Mouse (Mus musculus): ENCODE measurements around the gene Ucp2. TPM values are rescaled to one million over a fixed set of nuclear protein-coding genes. Genes with fewer than 3 reads are reported as not detected.

The Ucp2 gene
- polyA plus RNA-seq, 1 experiment from 2014 or later, result 123 TPM

GRCm38 (mm10) chr7:100484493-100484892 lies 8.6 kb upstream of the Ucp2 start:
- no peak overlapping the region for H3K27ac ChIP-seq
- WGBS, result 88% methylated on average over 5 of the region's 5 CpGs

GRCm38 (mm10) chr7:100487301-100487700 lies 5.8 kb upstream of the Ucp2 start:
- DNase-seq (ENCODE audit: low spot score), result no peak
- WGBS, result 74% methylated on average over 2 of the region's 2 CpGs
- no peaks in the 10 kb centered on the region for H3K36me3 ChIP-seq
- H3K4me1 ChIP-seq (replicated peaks), result peaks cover 4% of the 10 kb centered on the region
- no peaks in the 10 kb centered on the region for H3K9me3 ChIP-seq
- peaks cover 5% of the 10 kb centered on the region; the same call in 1 of the 2 replicates for H3K27me3 ChIP-seq (ENCODE audit: insufficient read depth, poor library complexity, severe bottlenecking)
- H3K4me3 ChIP-seq, result no peak overlapping the region
- H3K27ac ChIP-seq, result no peak overlapping the region

More at GRCm38 (mm10) chr7:100484493-100484892, 8.6 kb upstream of the Ucp2 start:
- H3K4me3 ChIP-seq, result no peak overlapping the region
- no peaks in the 10 kb centered on the region for H3K9me3 ChIP-seq
- no peaks in the 10 kb centered on the region for H3K27me3 ChIP-seq (ENCODE audit: insufficient read depth, poor library complexity, severe bottlenecking)
- H3K36me3 ChIP-seq, result no peaks in the 10 kb centered on the region
- H3K4me1 ChIP-seq (replicated peaks), result peaks cover 11% of the 10 kb centered on the region; the same call in 1 of the 2 replicates
- DNase-seq (ENCODE audit: low spot score), result no peak

GRCm38 (mm10) chr7:100488474-100489048 lies 4.6 kb upstream of the Ucp2 start:
- WGBS, result 52% methylated on average over 10 of the region's 10 CpGs
- no peaks in the 10 kb centered on the region for H3K9me3 ChIP-seq
- peaks cover 17% of the 10 kb centered on the region for H3K4me1 ChIP-seq (replicated peaks)
- no peaks in the 10 kb centered on the region for H3K36me3 ChIP-seq
- H3K27ac ChIP-seq, result no peak overlapping the region
- DNase-seq (ENCODE audit: low spot score), result no peak
- peaks cover 14% of the 10 kb centered on the region for H3K27me3 ChIP-seq (ENCODE audit: insufficient read depth, poor library complexity, severe bottlenecking)
- no peak overlapping the region for H3K4me3 ChIP-seq

- H3K4me1 ChIP-seq (replicated peaks), result peaks cover 50% of the 10 kb centered on the region
- H3K27ac ChIP-seq, result peak overlapping the region; percentile 89
These were observed 583 bp upstream of the Ucp2 start for GRCm38 (mm10) chr7:100492391-100493116.

GRCm38 (mm10) chr7:100493484-100494414 lies 612 bp downstream of the Ucp2 start:
- H3K4me1 ChIP-seq (replicated peaks), result peaks cover 54% of the 10 kb centered on the region
- H3K4me3 ChIP-seq, result peak overlapping the region; percentile 59
- 41% methylated on average over 19 of the region's 19 CpGs for WGBS
- H3K36me3 ChIP-seq, result peaks cover 28% of the 10 kb centered on the region
- DNase-seq (ENCODE audit: low spot score), result peak; percentile 27
- peaks cover 24% of the 10 kb centered on the region for H3K27me3 ChIP-seq (ENCODE audit: insufficient read depth, poor library complexity, severe bottlenecking)
- H3K9me3 ChIP-seq, result no peaks in the 10 kb centered on the region
- H3K27ac ChIP-seq, result peak overlapping the region; percentile 89

More at GRCm38 (mm10) chr7:100492391-100493116, 583 bp upstream of the Ucp2 start:
- Histone ChIP-seq H3K4me3 (peak overlapping the region; percentile 59), H3K27me3 (ENCODE audit: insufficient read depth, poor library complexity, severe bottlenecking) (peaks cover 24% of the 10 kb centered on the region), H3K36me3 (peaks cover 16% of the 10 kb centered on the region), H3K9me3 (no peaks in the 10 kb centered on the region)
- 2% methylated on average over 36 of the region's 36 CpGs for whole genome bisulfite sequencing
- DNase-seq (ENCODE audit: low spot score), result no peak

GRCm38 (mm10) chr7:100494415-100494831 lies 1.3 kb downstream of the Ucp2 start:
- WGBS, result 93% methylated on average over 7 of the region's 7 CpGs
- Histone ChIP-seq H3K27me3 (ENCODE audit: insufficient read depth, poor library complexity, severe bottlenecking) (peaks cover 24% of the 10 kb centered on the region), H3K36me3 (peaks cover 35% of the 10 kb centered on the region), H3K27ac (peak overlapping the region; percentile 89), H3K4me3 (peak overlapping the region; percentile 59), H3K9me3 (no peaks in the 10 kb centered on the region), H3K4me1 (replicated peaks) (peaks cover 54% of the 10 kb centered on the region)
- no peak for DNase-seq (ENCODE audit: low spot score)

GRCm38 (mm10) chr7:100495042-100495441 lies 1.9 kb downstream of the Ucp2 start:
- Histone ChIP-seq H3K27ac (peak overlapping the region; percentile 76), H3K36me3 (peaks cover 41% of the 10 kb centered on the region), H3K9me3 (no peaks in the 10 kb centered on the region), H3K4me3 (peak overlapping the region; percentile 35), H3K4me1 (replicated peaks) (peaks cover 56% of the 10 kb centered on the region), H3K27me3 (ENCODE audit: insufficient read depth, poor library complexity, severe bottlenecking) (peaks cover 24% of the 10 kb centered on the region)
- 51% methylated on average over 8 of the region's 8 CpGs for WGBS
- peak; percentile 33 for DNase-seq (ENCODE audit: low spot score)

- 25% methylated on average over 11 of the region's 11 CpGs for WGBS
- H3K36me3 ChIP-seq, result peaks cover 46% of the 10 kb centered on the region
- DNase-seq (ENCODE audit: low spot score), result peak; percentile 64
- H3K9me3 ChIP-seq, result no peaks in the 10 kb centered on the region
- peaks cover 62% of the 10 kb centered on the region for H3K4me1 ChIP-seq (replicated peaks)
- peak overlapping the region; percentile 35 for H3K4me3 ChIP-seq
- peak overlapping the region; percentile 76 for H3K27ac ChIP-seq
- H3K27me3 ChIP-seq (ENCODE audit: insufficient read depth, poor library complexity, severe bottlenecking), result peaks cover 24% of the 10 kb centered on the region
These were observed 2.6 kb downstream of the Ucp2 start for GRCm38 (mm10) chr7:100495581-100496251.

- WGBS, result 86% methylated on average over 6 of the region's 6 CpGs
- H3K4me1 ChIP-seq (replicated peaks), result peaks cover 69% of the 10 kb centered on the region
These were observed 3.2 kb downstream of the Ucp2 start for GRCm38 (mm10) chr7:100496371-100496770.

GRCm38 (mm10) chr7:100496791-100497190 lies 3.7 kb downstream of the Ucp2 start:
- Histone ChIP-seq H3K36me3 (peaks cover 46% of the 10 kb centered on the region), H3K27me3 (ENCODE audit: insufficient read depth, poor library complexity, severe bottlenecking) (peaks cover 24% of the 10 kb centered on the region), H3K9me3 (no peaks in the 10 kb centered on the region), H3K27ac (0 out of 2 replicates have a peak overlapping the region, but pooled peaks have one; percentile 12), H3K4me3 (no peak overlapping the region), H3K4me1 (replicated peaks) (peaks cover 69% of the 10 kb centered on the region)
- no peak for DNase-seq (ENCODE audit: low spot score)
- 95% methylated on average over 9 of the region's 9 CpGs for WGBS

More at GRCm38 (mm10) chr7:100496371-100496770, 3.2 kb downstream of the Ucp2 start:
- peaks cover 46% of the 10 kb centered on the region for H3K36me3 ChIP-seq
- H3K9me3 ChIP-seq, result no peaks in the 10 kb centered on the region
- peak overlapping the region; percentile 35; the same call in 1 of the 2 replicates for H3K4me3 ChIP-seq
- peak overlapping the region; percentile 76 for H3K27ac ChIP-seq
- peaks cover 24% of the 10 kb centered on the region for H3K27me3 ChIP-seq (ENCODE audit: insufficient read depth, poor library complexity, severe bottlenecking)
- DNase-seq (ENCODE audit: low spot score), result no peak

- peaks cover 67% of the 10 kb centered on the region for H3K4me1 ChIP-seq (replicated peaks)
- WGBS, result 81% methylated on average over 4 of the region's 4 CpGs
- H3K36me3 ChIP-seq, result peaks cover 46% of the 10 kb centered on the region
- no peak overlapping the region for H3K27ac ChIP-seq
- H3K4me3 ChIP-seq, result no peak overlapping the region
- no peak for DNase-seq (ENCODE audit: low spot score)
- H3K9me3 ChIP-seq, result no peaks in the 10 kb centered on the region
- H3K27me3 ChIP-seq (ENCODE audit: insufficient read depth, poor library complexity, severe bottlenecking), result peaks cover 18% of the 10 kb centered on the region
These were observed 4.3 kb downstream of the Ucp2 start for GRCm38 (mm10) chr7:100497402-100497801.

- Histone ChIP-seq H3K9me3 (no peaks in the 10 kb centered on the region), H3K27ac (no peak overlapping the region), H3K36me3 (peaks cover 46% of the 10 kb centered on the region), H3K4me3 (no peak overlapping the region), H3K27me3 (ENCODE audit: insufficient read depth, poor library complexity, severe bottlenecking) (peaks cover 13% of the 10 kb centered on the region), H3K4me1 (replicated peaks) (peaks cover 61% of the 10 kb centered on the region)
- no peak for DNase-seq (ENCODE audit: low spot score)
- WGBS, result 86% methylated on average over 13 of the region's 13 CpGs
These were observed 4.8 kb downstream of the Ucp2 start for GRCm38 (mm10) chr7:100497982-100498381.
